Mouse (Mus musculus) megakaryocyte, embryonic 14.5 days (primary cell): ENCODE measurements around the gene Hist1h4a.

Experiments
- FLI1 ChIP-seq: IDR thresholded peaks from 2 replicates; pipeline ENCODE4 v1.6.1; 2012; ENCODE audit warnings: low read length, inconsistent platforms, mixed read lengths
- GATA1 ChIP-seq: IDR thresholded peaks from 3 replicates; pipeline ENCODE4 v1.6.1; 2012; ENCODE audit warnings: mixed read lengths, low read length, inconsistent platforms, borderline replicate concordance

DNA sequence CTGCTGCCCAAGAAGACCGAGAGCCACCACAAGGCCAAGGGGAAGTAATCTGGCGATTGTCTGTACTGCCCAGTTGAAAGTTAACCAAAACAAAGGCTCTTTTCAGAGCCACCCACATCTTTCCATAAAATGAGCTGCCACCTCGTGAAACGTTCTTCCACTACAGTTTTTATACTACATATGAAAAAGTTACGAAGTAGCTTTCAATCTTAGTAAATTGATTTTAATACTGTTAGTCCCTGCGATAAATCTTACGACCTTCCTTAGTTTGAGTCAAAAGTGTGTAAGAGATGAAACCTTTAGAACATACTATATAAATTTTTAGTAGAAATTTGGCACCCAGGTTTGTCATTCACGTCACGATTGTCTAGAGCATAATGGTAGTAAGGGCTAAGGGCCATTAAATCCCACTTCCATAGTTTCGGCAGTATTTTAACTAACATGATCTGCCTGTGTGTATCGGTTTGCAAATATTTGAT lies 9.5 kb downstream of the Hist1h4a start:
- TF ChIP-seq GATA1 (no peak), FLI1 (no peak)
